10 mouse cellular contexts compared by ENCODE assay signal in the genomic region with DNA sequence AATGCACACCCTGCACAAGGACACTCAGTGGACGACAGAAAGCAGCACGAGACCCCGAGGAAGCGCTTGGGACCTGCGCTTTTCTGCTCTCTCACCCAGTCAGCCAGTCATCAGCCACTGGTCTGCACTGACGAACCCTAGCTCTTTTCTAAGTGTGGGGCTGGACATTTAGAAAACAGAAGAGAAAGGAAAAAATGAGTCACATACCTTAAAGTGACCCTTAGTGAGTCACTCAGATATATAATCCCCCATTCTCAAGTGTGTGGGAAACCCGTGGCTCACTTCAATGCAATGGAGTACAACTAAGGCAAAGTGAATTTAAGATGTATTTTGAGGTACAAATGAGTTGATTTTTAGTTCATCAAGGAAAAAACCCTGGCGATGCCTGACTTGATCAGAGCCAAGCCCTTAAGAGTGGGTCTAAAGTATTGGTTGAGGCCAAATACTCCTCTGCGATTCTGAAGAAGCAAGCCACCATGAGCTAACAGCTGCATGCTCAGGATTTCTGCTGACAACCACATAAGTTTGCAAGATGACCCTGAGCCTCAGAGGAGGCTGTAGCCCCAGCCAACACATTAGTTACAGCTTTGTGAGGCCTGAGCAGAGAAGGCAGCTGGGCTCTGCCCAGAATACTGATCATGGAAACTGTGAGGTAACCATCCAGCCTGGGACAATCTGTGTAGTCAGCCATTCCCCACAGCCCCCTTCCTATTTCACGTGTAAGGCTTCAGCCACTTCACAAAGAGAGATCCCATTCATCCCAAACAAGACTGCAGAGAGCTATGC. TPM values are rescaled to one million over a fixed set of nuclear protein-coding genes. Genes with fewer than 3 reads are reported as not detected.
DNase-seq lines count a peak whose midpoint lies in the region; ATAC-seq and TF ChIP-seq lines count a peak whose summit lies in the region.
"Had no signal": no experiment of that assay in that cellular context is flagged by ENCODE, and none has a peak within 500 bp of the region (broad histone marks: within the 10 kb centered on the region; RNA-seq: fewer than 3 reads in every experiment).

No protein-coding gene starts in this region.

- no peak overlapping the region for H3K4me3 ChIP-seq in CH12.LX (replicated peaks in 1 of 3; ENCODE audit: low read depth in 2 of 3, low read length in 2 of 3, poor library complexity in 1 of 3)
- H3K4me3 ChIP-seq in limb, embryonic 14.5 days (replicated peaks; ENCODE audit: low read length), result no peak overlapping the region
- no peak overlapping the region for H3K4me3 ChIP-seq in kidney, embryonic 14.5 days (ENCODE audit: low read length)
- H3K4me3 ChIP-seq: liver, embryonic 12.5 days had no signal

- TF ChIP-seq POLR2A in CH12.LX (IDR thresholded peaks at IDR 0.05; ENCODE audit: low read depth, low read length), result no peak
- no peak for TF ChIP-seq POLR2A in brain, embryonic 14.5 days (IDR thresholded peaks at IDR 0.05; ENCODE audit: borderline replicate concordance, extremely low read depth, insufficient read depth, insufficient read length, poor library complexity, severe bottlenecking)
- TF ChIP-seq POLR2A in limb, embryonic 14.5 days (IDR thresholded peaks at IDR 0.05; ENCODE audit: borderline replicate concordance, extremely low read depth, insufficient read depth, insufficient read length), result no peak

- no peak for TF ChIP-seq RAD21 in CH12.LX (IDR thresholded peaks at IDR 0.05; ENCODE audit: low read depth, low read length)

- peak overlapping the region; percentile 34; the same call in 1 of the 2 replicates for H3K4me2 ChIP-seq in CH12.LX (ENCODE audit: insufficient read depth, low read depth, poor library complexity, severe bottlenecking)
- H3K4me2 ChIP-seq in limb, embryonic 14.5 days (replicated peaks; ENCODE audit: low read depth, low read length, severe bottlenecking), result no peak overlapping the region
- H3K4me2 ChIP-seq in kidney, embryonic 14.5 days (replicated peaks; ENCODE audit: low read depth, low read length), result no peak overlapping the region
- H3K4me2 ChIP-seq: liver, embryonic 12.5 days had no signal

- H3K79me2 ChIP-seq in CH12.LX (replicated peaks; ENCODE audit: control insufficient read depth, extremely low read depth, insufficient read depth, poor library complexity, severe bottlenecking), result no peaks in the 10 kb centered on the region

- peaks cover 7 to 14% of the 10 kb centered on the region in 2 experiments; a peak in 3 of 4 replicates for H3K4me1 ChIP-seq in CH12.LX (ENCODE audit: control insufficient read depth in 1 of 2, insufficient read depth in 2 of 2)
- H3K4me1 ChIP-seq in limb, embryonic 14.5 days (ENCODE audit: control insufficient read depth, insufficient read depth, low read length), result no peaks in the 10 kb centered on the region
- no peaks in the 10 kb centered on the region for H3K4me1 ChIP-seq in kidney, embryonic 14.5 days (ENCODE audit: control insufficient read depth, insufficient read depth, low read length)
- H3K4me1 ChIP-seq: liver, embryonic 12.5 days had no signal

- in situ Hi-C loops in CH12.LX (cut with MboI; ENCODE audit: low pct_ligation_motif_present, low pct_unique_long_range_greater_than_20kb, low sequenced_read_pairs), result no loop called here

- dilution Hi-C loops in CH12.LX (cut with MboI; ENCODE audit: extremely low pct_ligation_motif_present, extremely low pct_unique_long_range_greater_than_20kb, low sequenced_read_pairs), result no loop called here

- TF ChIP-seq CTCF in CH12.LX (conservative IDR thresholded peaks at IDR 0.05 in 1 of 2, IDR thresholded peaks at IDR 0.05 in 1 of 2; ENCODE audit: low read depth in 2 of 2, low read length in 2 of 2), result no peak
- no peak for TF ChIP-seq CTCF in brain, embryonic 14.5 days (IDR thresholded peaks at IDR 0.05; ENCODE audit: borderline replicate concordance, extremely low read depth, insufficient read depth, insufficient read length)

- H3K27ac ChIP-seq in CH12.LX (ENCODE audit: insufficient read depth, low read depth), result peak overlapping the region; percentile 79
- peak overlapping the region; percentile 48; the same call in 1 of the 2 replicates for H3K27ac ChIP-seq in limb, embryonic 14.5 days (replicated peaks; ENCODE audit: low read depth, low read length)
- H3K27ac ChIP-seq in kidney, embryonic 14.5 days (ENCODE audit: low read depth, low read length), result no peak overlapping the region
- H3K27ac ChIP-seq: liver, embryonic 12.5 days had no signal

- peak overlapping the region; percentile 57; the same call in 1 of the 2 replicates for H3K9ac ChIP-seq in CH12.LX (ENCODE audit: insufficient read depth, low read depth)
- no peak overlapping the region for H3K9ac ChIP-seq in limb, embryonic 14.5 days (ENCODE audit: low read depth, low read length, severe bottlenecking)
- no peak overlapping the region for H3K9ac ChIP-seq in kidney, embryonic 14.5 days (ENCODE audit: low read depth, low read length)
- H3K9ac ChIP-seq: liver, embryonic 12.5 days had no signal

- H3K27me3 ChIP-seq in CH12.LX (replicated peaks), result no peaks in the 10 kb centered on the region
- no peaks in the 10 kb centered on the region for H3K27me3 ChIP-seq in limb, embryonic 14.5 days (ENCODE audit: control insufficient read depth, insufficient read depth, low read length)
- no peaks in the 10 kb centered on the region for H3K27me3 ChIP-seq in kidney, embryonic 14.5 days (ENCODE audit: control insufficient read depth, insufficient read depth, low read length)
- H3K27me3 ChIP-seq: liver, embryonic 12.5 days had no signal

- 80% methylated on average over 10 of the region's 10 CpGs for WGBS in limb, embryonic 14.5 days
- WGBS in kidney, embryonic 14.5 days, result 89% methylated on average over 10 of the region's 10 CpGs

- peaks cover 30 to 86% of the 10 kb centered on the region in 2 experiments for H3K36me3 ChIP-seq in CH12.LX (replicated peaks in 1 of 2; ENCODE audit: control insufficient read depth in 1 of 2, insufficient read depth in 1 of 2, low read length in 1 of 2)
- H3K36me3 ChIP-seq in limb, embryonic 14.5 days (ENCODE audit: control insufficient read depth, insufficient read depth, low read length), result peaks cover 30% of the 10 kb centered on the region
- peaks cover 5% of the 10 kb centered on the region; the same call in 1 of the 2 replicates for H3K36me3 ChIP-seq in kidney, embryonic 14.5 days (ENCODE audit: control insufficient read depth, insufficient read depth, low read length)

- peak; percentile 18 for DNase-seq in layer of hippocampus, adult 9-11 months
- no peak for DNase-seq in layer of hippocampus, adult 18-20 months (ENCODE audit: low spot score in 2 of 2)
- peak; percentile 44 for DNase-seq in CH12.LX (ENCODE audit: extremely low read depth)
- DNase-seq in brain, embryonic 14.5 days (ENCODE audit: low read depth), result peak; percentile 68
- peak; percentile 74 for DNase-seq in limb, embryonic 14.5 days (ENCODE audit: low spot score)
- DNase-seq in retina, embryonic 14.5 days (ENCODE audit: low spot score), result no peak
- no peak for DNase-seq in frontal cortex, postnatal 14 days (ENCODE audit: low spot score in 2 of 2)
- DNase-seq: right cerebral cortex, postnatal 4 days had no signal

- H3K9me3 ChIP-seq in CH12.LX (replicated peaks; ENCODE audit: low read length), result no peaks in the 10 kb centered on the region
- H3K9me3 ChIP-seq in limb, embryonic 14.5 days (ENCODE audit: control insufficient read depth, low read length), result no peaks in the 10 kb centered on the region
- H3K9me3 ChIP-seq in kidney, embryonic 14.5 days (ENCODE audit: control insufficient read depth, low read length), result no peaks in the 10 kb centered on the region
- H3K9me3 ChIP-seq: liver, embryonic 12.5 days had no signal

- peak; percentile 86 for ATAC-seq in limb, embryonic 14.5 days (ENCODE audit: low FRiP score, low read depth)
- ATAC-seq in kidney, embryonic 14.5 days (ENCODE audit: low FRiP score, low TSS enrichment), result no peak
- ATAC-seq: liver, embryonic 12.5 days had no signal

- TF ChIP-seq EP300 in CH12.LX (IDR thresholded peaks at IDR 0.05; ENCODE audit: low read length), result peak; percentile 89

TF ChIP-seq in CH12.LX, 34 proteins besides CTCF, POLR2A, EP300 and RAD21 (continues in another document):
- TF ChIP-seq MXI1 (IDR thresholded peaks at IDR 0.05; ENCODE audit: low read depth, low read length), result 0 out of 2 replicates have a peak, but pooled peaks have one; percentile 50
- TF ChIP-seq MAFK (IDR thresholded peaks at IDR 0.05; ENCODE audit: insufficient replicate concordance, low read length), result peak; percentile 20; the same call in 1 of the 2 replicates
- no peak for TF ChIP-seq NELFE (IDR thresholded peaks at IDR 0.05; ENCODE audit: low read depth, low read length)
- no peak; the same call in 1 of the 2 replicates for TF ChIP-seq ZNF384 (IDR thresholded peaks at IDR 0.05; ENCODE audit: low read depth, low read length)
- TF ChIP-seq NRF1 (IDR thresholded peaks at IDR 0.05; ENCODE audit: low read depth, low read length), result no peak
- TF ChIP-seq ZC3H11A (IDR thresholded peaks at IDR 0.05; ENCODE audit: low read depth, low read length), result no peak
- TF ChIP-seq CHD2 (IDR thresholded peaks at IDR 0.05; ENCODE audit: low read length), result no peak
- TF ChIP-seq KAT2A (IDR thresholded peaks at IDR 0.05; ENCODE audit: insufficient replicate concordance, low read length), result no peak
- TF ChIP-seq USF1 (IDR thresholded peaks at IDR 0.05; ENCODE audit: low read depth, low read length), result no peak
- TF ChIP-seq ELF1 (IDR thresholded peaks at IDR 0.05; ENCODE audit: low read depth, low read length), result no peak
- TF ChIP-seq MYC (IDR thresholded peaks at IDR 0.05; ENCODE audit: low read depth, low read length), result 0 out of 2 replicates have a peak, but pooled peaks have one; percentile 32
- no peak for TF ChIP-seq UBTF (IDR thresholded peaks at IDR 0.05; ENCODE audit: low read depth, low read length)

RNA-seq across cellular contexts. Expression of a gene that starts 38.3 kb away (rescaled TPM):
- total RNA-seq in layer of hippocampus, adult 18-20 months (2021), result 10 to 100 TPM; 23.1 to 26.8 TPM
- total RNA-seq in CH12.LX (2012; rRNA removed) (15.0 and 18.8 TPM in 2 replicates), CH12.LX (2014; rRNA removed) (20.8 and 25.3 TPM in 2 replicates)
- 32.8 and 38.9 TPM in 2 replicates for polyA plus RNA-seq in CH12.LX (2012; ENCODE audit: insufficient read length, low read depth)
- 21.8 and 26.4 TPM in 2 replicates for polyA plus RNA-seq in brain, embryonic 14.5 days (2012; rRNA removed)
- 34.3 and 38.1 TPM in 2 replicates for polyA plus RNA-seq in limb, embryonic 14.5 days (2012; rRNA removed)
- 39.8 and 43.9 TPM in 2 replicates for polyA plus RNA-seq in limb, embryonic 14.5 days (2014; fragmentation: Nextera tagmentation; extraction: Ambion mirVana)
- polyA plus RNA-seq in kidney, embryonic 14.5 days (2014; fragmentation: Nextera tagmentation; extraction: Ambion mirVana), result 22.6 and 34.2 TPM in 2 replicates

RNA-seq across cellular contexts. Expression of a gene that starts 38.3 kb away (rescaled TPM):
- 10 to 100 TPM; 66.3 to 67.0 TPM for total RNA-seq in layer of hippocampus, adult 18-20 months (2021)
- total RNA-seq in CH12.LX (2012; rRNA removed) (7.2 and 8.1 TPM in 2 replicates), CH12.LX (2014; rRNA removed) (11.2 and 11.9 TPM in 2 replicates)
- polyA plus RNA-seq in CH12.LX (2012; ENCODE audit: insufficient read length, low read depth), result 7.8 and 12.0 TPM in 2 replicates
- polyA plus RNA-seq in brain, embryonic 14.5 days (2012; rRNA removed), result 8.6 and 12.5 TPM in 2 replicates
- polyA plus RNA-seq in limb, embryonic 14.5 days (2012; rRNA removed), result 8.6 and 9.2 TPM in 2 replicates
- 19.4 and 20.1 TPM in 2 replicates for polyA plus RNA-seq in limb, embryonic 14.5 days (2014; fragmentation: Nextera tagmentation; extraction: Ambion mirVana)
- 13.1 and 21.8 TPM in 2 replicates for polyA plus RNA-seq in kidney, embryonic 14.5 days (2014; fragmentation: Nextera tagmentation; extraction: Ambion mirVana)

Comparison
In these comparisons a context has a peak if more than half of its experiments do, and no peak if none do; other contexts are left out.
1. DNase-seq: peak in layer of hippocampus, adult 9-11 months (single experiment), CH12.LX (single experiment), brain, embryonic 14.5 days (single experiment) and limb, embryonic 14.5 days (single experiment); none in layer of hippocampus, adult 18-20 months (0 of 2), retina, embryonic 14.5 days (single experiment) and frontal cortex, postnatal 14 days (0 of 2).